Mouse (Mus musculus): ENCODE data around the gene Csmd2.

Csmd2 gene

DNA sequence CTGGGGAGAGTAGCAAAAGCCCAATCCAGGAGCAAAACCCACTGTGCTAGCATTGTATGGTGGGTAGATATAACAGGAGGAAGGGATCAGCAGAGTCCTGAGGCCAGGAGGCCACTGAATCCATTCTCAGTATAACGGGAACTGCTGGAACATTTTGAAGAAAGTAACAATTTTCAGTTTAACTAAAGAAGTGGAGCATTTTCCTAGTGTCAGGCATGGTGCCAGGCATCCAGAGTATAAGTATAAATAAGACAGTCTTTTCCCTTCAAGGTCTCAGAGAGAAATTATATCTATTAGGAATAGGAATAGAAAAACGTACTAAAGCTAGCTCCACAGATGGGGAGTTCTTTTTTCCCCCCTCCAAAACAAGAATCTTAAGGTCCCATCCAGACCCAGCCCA, 437.7 kb downstream of the Csmd2 start:
- DNase-seq, result no peak

DNA sequence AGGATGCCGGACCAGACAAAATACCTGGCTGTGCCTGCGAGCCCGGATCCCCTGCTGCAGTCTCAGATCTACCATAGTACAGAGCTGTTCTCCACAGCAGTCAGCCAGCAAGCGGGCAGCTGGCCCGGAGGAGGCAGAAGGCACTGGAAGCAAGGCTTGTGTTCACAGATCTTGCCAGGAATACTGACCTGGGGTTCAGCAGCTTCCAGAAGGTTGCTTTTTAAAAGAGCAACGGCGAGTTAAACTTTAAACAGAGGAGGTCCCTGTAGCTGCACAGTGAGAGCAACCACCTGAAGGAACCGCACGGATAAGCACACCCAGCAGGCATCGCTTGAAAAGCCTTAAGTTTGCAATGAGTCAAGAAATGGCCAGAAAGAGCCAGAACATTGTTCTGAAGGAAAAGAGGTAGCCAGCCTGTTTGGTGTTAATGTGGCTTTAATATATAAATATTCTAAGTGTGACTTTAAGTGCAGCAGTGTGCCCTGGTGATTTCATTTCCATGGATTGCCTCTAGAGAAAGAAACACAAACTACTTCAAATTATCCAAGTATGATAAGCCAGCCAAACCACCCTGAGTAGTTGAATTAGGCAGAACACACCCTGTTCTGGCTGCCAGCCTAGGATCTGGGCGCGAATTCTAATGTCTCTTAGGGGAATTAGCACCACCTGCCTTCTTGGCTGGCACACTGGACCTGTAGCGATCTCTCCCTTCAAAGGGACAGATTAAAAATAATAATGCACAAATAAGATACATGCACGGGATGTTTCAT, 439.8 kb downstream of the Csmd2 start:
- DNase-seq, result peak; percentile 82 to 89

DNA sequence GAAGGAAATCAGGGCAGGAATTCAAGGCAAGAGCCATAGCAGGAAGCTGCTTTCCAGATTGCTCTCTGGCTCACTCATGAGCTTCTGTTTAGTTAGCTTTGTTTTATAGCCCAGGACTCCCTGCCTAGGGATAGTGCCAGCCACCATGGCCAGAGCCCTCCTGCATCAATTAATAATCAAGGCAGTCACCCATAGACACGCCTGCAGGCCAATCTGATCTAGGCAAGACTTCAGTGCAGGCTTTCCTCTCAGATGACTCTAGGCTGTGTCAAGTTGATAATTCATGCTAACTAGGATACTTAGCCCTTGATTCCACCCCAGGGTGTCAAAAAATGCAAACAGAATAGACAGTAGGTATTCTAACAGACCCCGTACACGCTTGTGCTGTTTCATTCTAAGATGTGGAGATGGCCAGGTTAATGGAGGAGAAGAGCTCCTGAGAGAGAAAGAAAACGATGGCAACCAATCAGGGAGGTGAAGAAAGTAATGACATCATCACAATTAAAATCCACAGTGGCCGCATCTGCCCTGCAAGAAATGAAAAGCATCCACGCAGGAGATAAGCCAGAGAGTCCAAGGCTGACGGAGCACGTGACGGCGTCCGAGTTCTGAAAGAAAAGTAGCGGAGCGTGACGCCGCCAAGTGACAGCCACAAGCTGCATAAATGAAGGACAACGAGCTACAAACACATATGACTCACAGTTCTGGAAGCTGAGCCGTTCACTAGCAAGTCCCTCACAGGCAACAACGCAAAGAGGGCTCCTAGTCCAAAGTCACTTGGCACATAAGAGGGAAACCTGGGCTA, 440.8 kb downstream of the Csmd2 start:
- DNase-seq, result peak; percentile 61 to 74

DNA sequence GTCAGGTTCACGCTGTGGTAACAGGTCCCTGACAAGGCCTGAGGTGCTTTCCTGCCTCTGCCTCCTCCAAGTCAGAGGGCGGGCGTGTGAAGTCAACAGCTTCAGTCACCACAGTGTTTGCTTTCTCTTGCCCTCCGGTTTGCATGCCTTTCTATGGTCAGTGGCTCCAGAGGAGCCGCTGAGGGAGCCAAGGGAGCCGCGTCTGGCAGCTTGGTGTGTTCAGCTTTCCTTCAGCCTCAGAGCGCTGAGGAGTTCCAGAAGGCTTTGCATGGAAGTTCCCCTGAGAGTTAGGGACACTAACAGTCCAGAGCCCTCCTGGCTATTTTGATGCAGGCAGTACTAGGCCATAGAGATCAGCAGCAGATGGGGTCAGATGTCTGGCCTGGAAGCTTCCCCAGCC, 441.9 kb downstream of the Csmd2 start:
- DNase-seq, result no peak

DNA sequence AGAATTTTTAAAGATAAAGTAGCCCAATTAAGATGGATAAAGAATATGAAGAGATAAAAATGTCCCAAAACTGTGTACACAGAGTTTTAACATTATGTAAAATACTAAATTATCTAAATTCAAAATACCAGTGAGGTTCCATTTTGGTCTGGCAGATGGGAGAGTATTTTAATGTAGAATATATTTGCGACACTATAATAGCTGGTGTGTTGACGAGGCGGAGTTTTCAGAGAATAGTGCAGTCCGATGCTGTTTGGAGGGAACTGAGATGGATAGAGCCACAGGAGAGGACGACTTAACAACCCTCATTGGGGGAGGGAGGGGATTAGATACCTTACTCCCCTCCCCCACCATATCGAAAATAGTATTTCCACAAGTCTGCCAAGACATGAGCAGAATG, 452.9 kb downstream of the Csmd2 start:
- no peak for DNase-seq

DNA sequence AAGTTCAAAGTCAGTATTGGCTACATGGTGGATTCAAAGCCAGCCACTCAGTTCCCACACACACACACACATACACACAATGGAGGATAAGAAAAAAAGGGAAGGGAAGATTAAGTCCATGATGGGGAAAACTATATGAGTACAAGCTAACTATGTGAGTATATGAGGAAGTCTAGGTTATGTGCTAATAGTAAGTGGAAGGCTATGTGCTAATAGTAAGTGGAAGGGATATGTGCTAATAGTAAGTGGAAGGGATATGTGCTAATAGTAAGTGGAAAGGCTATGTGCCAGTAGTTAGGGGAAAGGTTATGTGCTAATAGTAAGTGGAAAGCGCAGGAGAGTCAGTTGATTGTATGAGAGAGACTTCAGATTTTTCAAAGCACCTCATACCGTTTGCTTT, 453.6 kb downstream of the Csmd2 start:
- no peak for DNase-seq

DNA sequence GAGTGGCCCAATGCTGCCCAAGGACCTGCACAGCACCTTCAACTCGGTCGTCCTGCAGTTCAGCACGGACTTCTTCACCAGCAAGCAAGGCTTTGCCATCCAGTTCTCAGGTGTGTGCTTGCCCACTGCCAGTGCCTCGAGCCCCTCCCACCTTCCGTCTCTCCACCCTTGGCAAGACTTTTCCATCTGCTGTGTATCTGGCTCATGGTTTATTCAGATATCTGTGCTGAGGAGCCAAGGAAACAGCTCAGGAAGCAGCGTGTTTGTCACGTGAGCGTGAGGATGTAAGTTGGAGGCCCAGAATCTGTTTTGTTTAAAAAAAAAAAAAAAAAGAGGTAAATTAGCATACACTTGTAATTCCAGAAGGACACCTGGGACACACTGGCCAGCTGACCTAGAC, 455.1 kb downstream of the Csmd2 start:
- DNase-seq, result peak; percentile 59 to 64

DNA sequence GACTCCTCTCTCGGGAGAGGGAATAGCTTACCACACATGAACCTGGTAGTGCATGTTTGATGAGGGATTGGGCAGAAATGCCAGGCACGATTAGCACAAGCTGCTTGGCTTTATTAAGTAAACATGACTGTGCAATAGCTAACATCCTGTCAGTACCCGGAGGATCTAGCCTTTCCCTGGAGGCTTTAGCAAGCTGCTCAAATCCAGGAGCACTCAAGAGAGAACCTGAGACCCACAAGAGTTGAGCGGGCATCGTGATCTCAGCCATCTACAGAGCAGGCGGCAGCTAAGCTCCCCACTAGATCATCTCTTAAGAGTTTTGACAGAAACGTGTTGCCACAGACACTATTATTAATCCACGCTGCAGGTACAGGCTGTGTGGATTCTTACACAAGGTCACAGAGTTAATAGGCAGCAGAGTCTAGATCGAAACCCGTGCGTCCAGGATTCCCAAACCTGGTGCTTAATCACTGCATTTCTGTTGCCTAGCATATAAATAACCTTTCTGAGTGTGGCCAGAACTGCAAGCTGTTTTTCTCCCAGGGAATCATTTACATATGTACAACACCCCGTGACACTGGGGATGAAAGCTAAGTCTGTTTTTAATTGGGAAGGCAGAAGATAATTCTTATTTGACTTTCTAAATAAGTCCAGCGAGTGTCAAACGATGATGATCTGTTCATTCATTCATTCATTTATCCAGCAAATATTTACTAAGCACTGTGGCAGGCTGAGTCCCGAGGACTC, 458.0 kb downstream of the Csmd2 start:
- DNase-seq, result no peak

DNA sequence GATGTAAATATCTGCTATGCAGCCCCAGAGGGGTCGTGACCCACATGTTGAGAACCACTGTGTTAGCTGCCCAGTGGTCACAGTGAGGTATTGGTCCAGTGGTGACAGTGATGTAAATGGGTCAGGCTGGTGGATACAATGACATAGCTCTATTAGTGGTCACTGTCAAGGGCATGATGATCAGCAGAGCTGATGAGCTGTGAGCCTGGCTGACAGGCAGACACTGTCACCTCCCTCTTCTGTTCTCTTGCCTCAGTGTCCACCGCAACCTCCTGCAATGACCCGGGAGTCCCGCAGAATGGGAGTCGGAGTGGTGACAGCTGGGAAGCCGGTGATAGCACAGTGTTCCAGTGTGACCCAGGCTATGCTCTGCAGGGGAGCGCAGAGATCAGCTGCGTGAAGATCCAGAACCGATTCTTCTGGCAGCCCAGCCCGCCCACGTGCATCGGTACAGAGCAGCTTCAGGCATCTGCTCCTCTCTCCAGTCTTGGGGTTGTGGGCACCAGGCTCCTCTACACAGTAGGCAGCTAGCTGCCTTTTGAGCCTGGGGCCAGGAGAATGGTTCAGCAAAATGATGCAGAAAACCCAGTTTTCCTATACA, 461.3 kb downstream of the Csmd2 start:
- DNase-seq, result peak; percentile 62 to 70

DNA sequence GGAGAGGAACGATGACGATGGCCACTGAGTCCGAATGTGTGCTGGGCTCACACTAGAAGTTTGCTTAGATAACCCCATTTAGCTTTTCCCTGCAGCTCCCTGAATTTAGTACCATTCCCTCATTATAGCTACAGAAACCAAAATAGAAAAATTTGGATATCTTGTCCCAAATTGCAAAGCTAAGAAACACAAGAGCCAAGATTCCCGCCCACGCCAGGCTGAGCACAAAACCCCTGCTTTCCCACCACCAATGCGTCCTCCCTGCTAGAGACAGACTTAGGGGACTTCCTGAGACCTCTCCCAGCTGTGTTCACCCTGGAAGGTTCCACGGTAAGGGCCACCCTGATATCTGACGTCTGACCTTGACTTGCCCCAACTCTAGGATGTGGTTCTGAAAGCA, 462.5 kb downstream of the Csmd2 start:
- DNase-seq, result no peak

DNA sequence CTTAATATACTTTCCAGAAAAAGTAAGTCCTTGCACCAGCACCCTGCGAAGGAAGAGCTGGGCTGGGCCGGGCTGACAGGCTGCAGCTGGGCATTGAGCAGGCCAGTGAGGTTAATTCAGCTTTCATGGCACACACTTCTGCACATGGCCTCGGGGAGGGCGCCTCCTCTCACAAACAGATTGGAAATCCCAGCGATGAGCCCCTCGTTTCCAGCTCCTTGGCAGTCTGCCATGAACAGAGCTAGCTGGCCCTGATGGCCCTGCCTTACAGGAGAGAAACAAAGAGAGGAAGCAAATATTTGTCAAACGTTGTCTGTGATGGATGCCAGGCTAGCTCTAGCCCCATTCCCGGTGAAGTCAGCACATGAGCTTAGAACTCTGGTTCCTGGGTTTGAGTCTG, 463.3 kb downstream of the Csmd2 start:
- DNase-seq, result peak; percentile 95 to 96

DNA sequence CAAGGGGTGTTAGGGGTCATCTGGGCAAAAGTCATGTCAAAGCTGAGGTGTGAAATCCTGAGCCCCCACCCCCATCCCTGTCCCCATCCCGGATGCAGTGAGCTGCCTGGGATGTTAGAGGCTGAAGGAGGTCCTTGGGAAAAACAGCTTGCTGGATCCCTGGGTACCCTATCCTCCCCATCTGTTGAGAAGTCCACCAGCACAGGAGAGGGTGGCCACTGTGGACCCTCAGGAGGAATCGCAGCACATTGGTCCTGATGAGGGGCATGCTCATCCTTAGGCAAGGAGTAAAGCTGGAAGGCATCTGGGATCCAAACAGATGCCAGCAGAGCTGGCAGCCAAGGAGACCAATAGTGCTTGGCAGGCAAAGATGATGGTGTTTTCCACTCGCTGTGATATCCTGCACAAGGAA, 463.7 kb downstream of the Csmd2 start:
- peak; percentile 61 to 76 for DNase-seq

DNA sequence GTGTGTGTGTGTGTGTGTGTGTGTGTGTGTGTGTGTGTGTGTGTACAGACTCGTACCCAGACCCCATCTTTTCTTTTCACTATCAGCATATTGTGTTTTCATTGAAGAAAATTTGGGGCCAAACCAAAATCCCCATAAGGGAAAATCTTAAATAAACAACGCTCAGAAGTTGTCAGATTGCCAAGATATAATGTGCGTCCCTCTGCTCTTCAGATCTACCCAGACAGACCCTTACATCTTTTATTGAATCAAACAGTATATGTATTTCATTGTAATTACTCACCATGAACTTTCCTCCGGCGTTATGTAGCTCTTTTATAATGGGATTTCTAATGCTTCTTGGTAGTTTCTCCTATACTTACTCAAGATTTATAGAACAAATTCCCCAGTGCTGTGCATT, 479.1 kb downstream of the Csmd2 start:
- no peak for DNase-seq

DNA sequence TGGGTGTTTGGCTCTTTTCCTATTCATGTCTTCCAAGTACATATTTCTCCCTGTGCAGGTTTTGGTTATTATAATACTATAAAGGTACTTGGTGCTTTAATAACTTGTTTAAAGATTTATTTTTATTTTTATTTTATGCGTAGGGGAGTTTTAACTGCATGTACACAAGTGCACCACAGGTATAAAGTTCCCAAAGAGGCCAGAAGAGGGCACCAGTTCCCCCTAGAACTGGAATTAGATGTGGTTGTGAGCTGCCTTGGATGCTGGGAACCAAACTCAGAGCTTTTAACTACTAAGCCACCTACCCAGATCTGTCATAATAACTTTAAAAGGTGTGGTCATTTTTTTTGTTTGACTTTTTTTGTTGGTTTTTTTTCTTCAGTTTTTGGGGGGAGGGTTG, 480.4 kb downstream of the Csmd2 start:
- DNase-seq, result no peak

DNA sequence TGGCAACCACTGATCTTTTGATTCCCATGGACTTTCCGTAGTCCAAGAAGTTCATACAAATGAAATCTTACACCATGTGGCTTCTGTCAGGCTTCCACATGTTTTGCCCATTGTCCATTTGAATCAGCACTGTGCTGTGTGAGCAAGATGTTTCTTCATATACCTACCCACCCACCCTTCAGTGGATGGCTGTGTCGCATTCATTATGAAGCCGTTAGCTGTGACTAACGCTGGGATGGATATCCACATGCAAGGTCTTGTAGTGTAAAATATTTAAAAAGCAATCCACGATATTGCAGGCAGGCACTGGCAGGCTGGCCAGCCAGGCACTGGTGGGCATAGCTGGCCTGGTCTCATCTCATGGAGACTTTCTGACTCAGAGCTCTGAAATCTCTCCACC, 488.6 kb downstream of the Csmd2 start:
- DNase-seq, result no peak

DNA sequence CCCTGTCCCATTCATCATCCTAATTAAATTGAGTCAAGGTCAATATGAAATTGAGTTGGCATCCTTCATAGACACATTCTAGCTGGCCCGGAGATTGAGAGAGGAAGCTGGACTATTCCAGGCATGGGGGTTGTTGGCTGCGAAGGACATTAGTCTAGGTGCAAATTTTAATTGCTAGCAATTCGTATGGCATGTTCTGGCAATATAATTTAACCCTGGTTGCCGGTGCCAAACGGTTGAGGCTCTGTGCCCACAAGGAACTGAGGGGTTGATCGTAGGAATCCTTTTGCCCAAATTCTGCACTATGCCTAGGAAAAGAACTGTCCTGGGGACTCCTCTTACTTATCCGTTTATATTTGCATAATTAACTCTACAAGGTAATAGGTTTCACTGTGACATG, 496.2 kb downstream of the Csmd2 start:
- DNase-seq, result peak; percentile 71 to 81

DNA sequence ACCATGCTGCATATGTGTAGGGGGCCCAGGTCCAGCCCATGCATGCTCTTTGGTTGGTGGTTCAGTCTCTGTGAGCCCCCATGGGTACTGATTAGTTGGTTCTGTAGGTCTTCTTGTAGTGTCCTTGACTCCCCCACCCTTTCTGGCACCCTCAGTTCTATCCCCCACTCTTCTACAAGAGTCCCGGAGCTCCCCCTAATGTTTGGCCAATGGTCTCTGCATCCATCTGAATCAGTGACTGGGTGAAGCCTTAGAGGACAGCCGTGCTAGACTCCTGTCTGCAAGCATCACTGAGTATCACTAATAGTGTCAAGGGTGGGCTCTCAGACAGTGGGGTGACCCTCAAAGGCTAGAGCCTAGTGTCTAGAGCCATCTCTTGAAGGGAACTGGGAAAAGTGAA, 497.0 kb downstream of the Csmd2 start:
- DNase-seq, result peak; percentile 64 to 66

DNA sequence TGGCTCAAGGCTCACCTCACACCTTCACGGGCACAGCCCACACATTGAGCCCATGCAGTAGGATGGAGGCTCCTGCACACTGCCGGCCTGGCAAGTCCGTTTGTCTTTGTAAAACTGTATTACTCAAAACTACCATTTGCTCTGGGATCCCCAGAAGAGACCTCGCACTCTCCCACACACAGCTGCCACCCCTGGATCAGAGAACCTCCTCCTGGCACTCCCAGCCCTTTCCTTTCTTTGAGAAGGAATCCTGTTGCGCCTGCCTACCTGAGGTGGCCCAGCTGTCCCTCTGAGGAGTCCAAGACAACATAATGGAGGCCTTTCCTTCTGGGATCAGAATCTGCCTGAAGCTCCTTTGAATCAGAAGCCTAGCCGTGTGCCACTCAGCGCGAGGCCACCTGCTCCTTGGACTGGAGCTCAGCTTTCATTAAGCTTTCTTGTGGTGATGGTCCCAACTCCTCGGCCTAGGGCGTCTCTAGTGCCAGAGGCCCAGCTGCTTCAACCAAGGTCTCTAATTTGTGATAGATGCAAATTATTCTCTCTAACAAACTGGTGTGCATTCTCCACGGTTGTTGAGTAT, 502.0 kb downstream of the Csmd2 start:
- peak; percentile 56 to 76 for DNase-seq

DNA sequence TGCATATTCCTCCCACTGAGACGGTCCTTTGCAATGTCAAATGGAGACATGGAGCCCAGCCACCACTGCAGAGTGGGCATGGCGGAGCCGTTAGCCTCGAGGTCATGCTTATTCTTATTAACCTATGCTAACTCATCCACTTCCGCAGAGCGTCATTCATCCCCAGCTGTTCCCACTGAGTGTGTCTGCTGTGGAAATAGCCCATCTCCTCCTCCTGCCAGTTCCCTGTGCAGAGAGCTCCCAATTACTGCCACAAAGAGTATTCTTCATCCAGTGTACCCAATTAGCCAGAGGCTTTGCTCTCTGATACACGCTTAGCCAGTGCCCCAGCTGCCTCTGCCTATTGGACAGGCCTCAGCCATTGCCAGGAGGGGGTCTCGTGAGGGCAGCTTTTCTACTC, 504.4 kb downstream of the Csmd2 start:
- peak in 1 of 2 experiments; percentile 36 for DNase-seq

DNA sequence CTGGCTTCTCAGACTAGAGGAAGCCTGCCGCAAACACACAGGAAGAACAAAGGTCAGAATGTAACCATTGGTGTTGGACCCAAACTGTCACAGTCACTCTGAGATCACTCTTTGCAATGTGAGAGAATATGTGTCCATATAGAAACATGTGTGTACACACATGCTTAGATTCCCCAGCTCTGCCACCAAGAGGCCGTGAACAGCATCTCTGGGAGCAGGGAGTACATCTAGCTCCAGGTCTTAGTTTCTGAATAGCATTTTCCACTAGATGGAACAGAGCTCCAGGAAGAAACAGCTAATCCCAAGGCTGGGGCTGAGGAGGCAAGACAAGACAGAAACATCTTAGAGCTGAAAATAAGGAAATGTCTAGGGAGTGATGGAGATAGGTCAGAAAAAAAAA, 512.3 kb downstream of the Csmd2 start:
- no peak for DNase-seq

DNA sequence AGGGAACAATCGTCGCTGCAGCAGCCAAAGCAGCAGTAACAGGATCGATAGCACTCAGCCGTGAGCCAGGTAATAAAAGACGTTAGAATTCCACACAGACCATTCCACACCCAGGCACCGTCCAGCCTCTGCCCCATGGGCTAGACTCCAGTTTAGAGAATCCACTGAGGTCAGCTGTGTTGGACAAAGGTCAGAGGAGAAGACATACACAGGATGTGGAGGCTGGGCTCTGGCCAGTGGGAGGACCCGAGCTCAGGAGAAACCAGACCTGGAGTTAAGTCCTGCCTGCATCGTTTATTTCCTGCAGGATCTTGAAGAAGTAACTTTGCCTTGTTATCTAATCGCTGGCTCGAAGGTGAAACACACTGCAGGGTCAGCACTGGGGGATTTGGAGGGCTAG, 519.2 kb downstream of the Csmd2 start:
- DNase-seq, result no peak

DNA sequence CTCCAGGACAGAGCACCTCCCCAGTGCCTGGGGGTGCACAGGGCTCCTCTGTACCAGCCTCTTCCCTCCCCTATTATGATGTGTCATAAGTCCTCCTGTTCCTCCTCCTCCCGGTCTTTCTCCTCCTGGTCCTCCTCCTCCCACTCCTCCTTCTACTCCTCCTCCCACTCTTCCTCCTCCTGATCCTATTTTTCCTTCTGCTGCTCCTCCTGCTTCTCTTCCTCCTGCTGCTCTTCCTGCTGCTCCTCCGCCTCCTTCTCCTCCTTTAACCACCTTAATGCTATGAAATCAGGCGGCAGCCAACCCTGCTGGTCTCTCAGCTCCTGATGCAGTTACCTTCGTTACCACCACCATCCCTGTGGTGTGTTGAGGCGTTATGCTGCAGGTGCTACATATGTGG, 522.2 kb downstream of the Csmd2 start:
- DNase-seq, result no peak

DNA sequence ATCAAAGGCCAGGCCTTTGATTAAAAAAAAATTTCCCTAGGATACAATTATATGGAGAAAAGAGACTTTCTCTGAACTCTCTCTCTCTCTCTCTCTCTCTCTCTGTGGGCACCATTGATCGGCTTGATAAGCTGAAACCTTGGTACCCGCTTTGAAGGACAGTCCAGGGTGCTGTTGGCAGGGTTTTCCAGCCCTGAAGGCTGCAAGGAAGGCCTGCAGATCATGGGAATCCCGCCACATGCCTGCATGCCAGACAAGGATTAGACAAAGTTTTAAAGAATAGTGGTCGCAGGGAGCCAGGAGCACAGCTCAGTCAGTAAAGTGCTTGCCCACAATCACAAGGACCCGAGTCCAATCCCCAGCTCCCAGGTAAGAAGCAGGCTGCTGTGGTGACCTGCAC, 526.8 kb downstream of the Csmd2 start:
- DNase-seq, result no peak
